Mouse (Mus musculus): ENCODE results near the gene Prrt1. TPM values are rescaled to one million over a fixed set of nuclear protein-coding genes. Genes with fewer than 3 reads are reported as not detected.

Gene Prrt1
- polyA plus RNA-seq, 2 experiments, result 0.04 TPM; not detected in 1

- 30% methylated on average over 7 of the region's 7 CpGs for WGBS (ENCODE audit: insufficient replicate concordance)
- Histone ChIP-seq H3K9me3 (ENCODE audit: control insufficient read depth, low read length) (no peaks in the 10 kb centered on the region), H3K27ac (no peak overlapping the region), H3K4me2 (ENCODE audit: low read depth) (peak overlapping the region; percentile 45), H3K9ac (replicated peaks) (no peak overlapping the region), H3K4me1 (replicated peaks; ENCODE audit: control insufficient read depth in 2 of 2, insufficient read depth in 2 of 2, low read length in 1 of 2) (peaks cover 21 to 29% of the 10 kb centered on the region in 2 experiments), H3K36me3 (replicated peaks; ENCODE audit: control insufficient read depth, insufficient read depth, low read depth) (no peaks in the 10 kb centered on the region), H3K4me3 (ENCODE audit: insufficient read depth in 1 of 2, low read depth in 2 of 2, low read length in 2 of 2) (no peak overlapping the region), H3K27me3 (ENCODE audit: control insufficient read depth, insufficient read depth, low read length) (no peaks in the 10 kb centered on the region)
- ATAC-seq (ENCODE audit: insufficient read depth) (no peak), DNase-seq (ENCODE audit: low read depth in 3 of 3, low spot score in 3 of 3) (no peak)
- TF ChIP-seq EP300 (IDR thresholded peaks at IDR 0.05; ENCODE audit: low read depth) (no peak), CTCF (IDR thresholded peaks at IDR 0.05; ENCODE audit: low read depth) (no peak)
These were observed 40.1 kb upstream of the Prrt1 start for GRCm38 (mm10) chr17:34589206-34589605.

- Histone ChIP-seq H3K9ac (replicated peaks) (no peak within 1 kb of the TSS), H3K4me2 (ENCODE audit: low read depth) (peak within 1 kb of the TSS; percentile 89), H3K27me3 (ENCODE audit: control insufficient read depth, insufficient read depth, low read length) (no peaks in the 10 kb centered on the region), H3K27ac (no peak within 1 kb of the TSS), H3K9me3 (ENCODE audit: control insufficient read depth, low read length) (no peaks in the 10 kb centered on the region), H3K4me1 (replicated peaks; ENCODE audit: control insufficient read depth in 2 of 2, insufficient read depth in 2 of 2, low read length in 1 of 2) (peaks cover 21 to 29% of the 10 kb centered on the region in 2 experiments), H3K4me3 (ENCODE audit: insufficient read depth in 1 of 2, low read depth in 2 of 2, low read length in 2 of 2) (peak within 1 kb of the TSS; percentile 3 to 34), H3K36me3 (replicated peaks; ENCODE audit: control insufficient read depth, insufficient read depth, low read depth) (no peaks in the 10 kb centered on the region)
- ATAC-seq (ENCODE audit: insufficient read depth) (no peak), DNase-seq (ENCODE audit: low read depth in 3 of 3, low spot score in 3 of 3) (no peak)
- WGBS (ENCODE audit: insufficient replicate concordance), result 5% methylated on average over 7 of the region's 7 CpGs
- TF ChIP-seq CTCF (IDR thresholded peaks at IDR 0.05; ENCODE audit: low read depth), result no peak
- TF ChIP-seq EP300 (IDR thresholded peaks at IDR 0.05; ENCODE audit: low read depth), result no peak
These were observed 39.6 kb upstream of the Prrt1 start, which contains the start of gene Gpsm3 for GRCm38 (mm10) chr17:34589681-34590101. TSS of gene Gpsm3 (plus strand) at chr17:34589806.

- Histone ChIP-seq H3K4me2 (ENCODE audit: low read depth) (peak overlapping the region; percentile 86), H3K9me3 (ENCODE audit: control insufficient read depth, low read length) (no peaks in the 10 kb centered on the region), H3K9ac (replicated peaks) (no peak overlapping the region), H3K4me3 (ENCODE audit: insufficient read depth in 1 of 2, low read depth in 2 of 2, low read length in 2 of 2) (peak overlapping the region; percentile 3 to 34), H3K27me3 (ENCODE audit: control insufficient read depth, insufficient read depth, low read length) (no peaks in the 10 kb centered on the region), H3K27ac (peak overlapping the region; percentile 64), H3K4me1 (replicated peaks; ENCODE audit: control insufficient read depth in 2 of 2, insufficient read depth in 2 of 2, low read length in 1 of 2) (peaks cover 21 to 29% of the 10 kb centered on the region in 2 experiments), H3K36me3 (replicated peaks; ENCODE audit: control insufficient read depth, insufficient read depth, low read depth) (no peaks in the 10 kb centered on the region)
- 51% methylated on average over 15 of the region's 15 CpGs for WGBS (ENCODE audit: insufficient replicate concordance)
- ATAC-seq (ENCODE audit: insufficient read depth) (no peak), DNase-seq (ENCODE audit: low read depth in 3 of 3, low spot score in 3 of 3) (no peak)
- TF ChIP-seq CTCF (IDR thresholded peaks at IDR 0.05; ENCODE audit: low read depth), result 0 out of 2 replicates have a peak, but pooled peaks have one; percentile 11
- no peak for TF ChIP-seq EP300 (IDR thresholded peaks at IDR 0.05; ENCODE audit: low read depth)
These were observed 39.0 kb upstream of the Prrt1 start for GRCm38 (mm10) chr17:34590154-34590987.

GRCm38 (mm10) chr17:34591029-34591993 lies 38.0 kb upstream of the Prrt1 start, which contains the start of gene Pbx2:
TSS of gene Pbx2 (plus strand) at chr17:34591266.
- Histone ChIP-seq H3K4me1 (replicated peaks; ENCODE audit: control insufficient read depth in 2 of 2, insufficient read depth in 2 of 2, low read length in 1 of 2) (peaks cover 21 to 29% of the 10 kb centered on the region in 2 experiments), H3K4me2 (ENCODE audit: low read depth) (peak within 1 kb of the TSS; percentile 86), H3K9me3 (ENCODE audit: control insufficient read depth, low read length) (no peaks in the 10 kb centered on the region), H3K27me3 (ENCODE audit: control insufficient read depth, insufficient read depth, low read length) (no peaks in the 10 kb centered on the region), H3K9ac (replicated peaks) (peak within 1 kb of the TSS; percentile 87), H3K27ac (peak within 1 kb of the TSS; percentile 64), H3K36me3 (replicated peaks; ENCODE audit: control insufficient read depth, insufficient read depth, low read depth) (no peaks in the 10 kb centered on the region), H3K4me3 (ENCODE audit: insufficient read depth in 1 of 2, low read depth in 2 of 2, low read length in 2 of 2) (peak within 1 kb of the TSS; percentile 62 to 74)
- ATAC-seq (ENCODE audit: insufficient read depth) (no peak), DNase-seq (ENCODE audit: low read depth in 3 of 3, low spot score in 3 of 3) (no peak)
- TF ChIP-seq CTCF (IDR thresholded peaks at IDR 0.05; ENCODE audit: low read depth), result no peak
- TF ChIP-seq EP300 (IDR thresholded peaks at IDR 0.05; ENCODE audit: low read depth), result no peak
- 6% methylated on average over 21 of the region's 21 CpGs for WGBS (ENCODE audit: insufficient replicate concordance)
